Mouse (Mus musculus): ENCODE data around the gene Midn. TPM values are rescaled to one million over a fixed set of nuclear protein-coding genes. Genes with fewer than 3 reads are reported as not detected.

Gene Midn
- polyA plus RNA-seq, 1 experiment = 67.4 TPM

- no peak for TF ChIP-seq CTCF (IDR thresholded peaks at IDR 0.05; ENCODE audit: low read depth, low read length)
- no peak for TF ChIP-seq POLR2A (IDR thresholded peaks at IDR 0.05; ENCODE audit: insufficient read depth, low read length)
- TF ChIP-seq EP300 (IDR thresholded peaks at IDR 0.05; ENCODE audit: insufficient read depth, low read depth, low read length) = 0 out of 2 replicates have a peak, but pooled peaks have one; percentile 5
- peak overlapping the region; percentile 62 for H3K27ac ChIP-seq (ENCODE audit: insufficient read depth, low read length)
- no peaks in the 10 kb centered on the region for H3K9me3 ChIP-seq (replicated peaks; ENCODE audit: control insufficient read depth, insufficient read depth, low read length, poor library complexity, severe bottlenecking)
- peaks cover 31% of the 10 kb centered on the region for H3K36me3 ChIP-seq (ENCODE audit: control insufficient read depth, insufficient read depth, low read length, poor library complexity, severe bottlenecking)
- peak overlapping the region; percentile 93 for H3K9ac ChIP-seq (ENCODE audit: low read depth, poor library complexity, severe bottlenecking)
- no peaks in the 10 kb centered on the region for H3K27me3 ChIP-seq (ENCODE audit: control insufficient read depth, insufficient read depth, low read length, poor library complexity, severe bottlenecking)
- H3K4me1 ChIP-seq (ENCODE audit: control insufficient read depth, insufficient read depth, low read length) = peaks cover 6% of the 10 kb centered on the region
- H3K4me3 ChIP-seq (ENCODE audit: low read depth, low read length) = peak overlapping the region; percentile 58
These were observed 3.4 kb downstream of the Midn start for GRCm38 (mm10) chr10:80151211-80152034.

DNA sequence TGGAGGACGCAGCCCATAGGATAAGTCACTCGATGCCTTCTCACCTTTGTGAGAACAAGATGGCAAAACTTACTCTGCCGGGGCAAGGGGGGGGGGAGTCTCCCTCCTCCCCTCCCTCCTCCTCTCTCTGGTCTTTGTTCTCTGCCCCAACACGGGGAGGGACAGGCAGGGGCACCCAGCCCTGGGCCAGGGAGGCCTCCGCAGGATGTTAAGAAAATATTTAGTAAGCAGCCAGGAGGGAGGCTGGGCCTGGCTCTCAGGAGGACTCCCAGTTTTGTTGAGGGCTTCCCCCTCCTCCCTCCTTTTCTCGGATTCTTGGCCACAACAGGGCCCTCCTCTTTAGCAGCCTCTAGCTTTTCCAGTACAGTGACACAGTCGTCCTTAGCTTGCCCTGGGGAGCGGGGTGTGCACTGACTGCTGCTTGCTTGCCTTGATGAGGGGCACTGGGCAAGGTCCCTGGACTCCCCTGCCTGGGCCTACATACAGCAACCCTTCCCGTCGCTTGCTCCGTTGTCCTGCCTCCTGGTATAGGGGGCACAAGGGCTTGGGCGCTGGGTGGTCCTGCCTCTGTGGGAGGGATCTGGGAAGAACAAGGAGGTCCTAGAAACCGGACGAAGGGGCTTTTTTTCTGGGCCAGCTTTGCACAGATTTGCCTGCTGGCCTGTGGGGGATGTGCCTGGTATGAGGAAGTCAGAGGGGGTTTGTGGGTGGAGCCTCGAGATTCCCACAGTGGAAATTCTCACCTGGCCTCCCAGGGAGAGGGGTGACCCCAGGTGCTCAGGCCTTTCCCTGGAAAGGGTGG, 4.2 kb downstream of the Midn start:
- Histone ChIP-seq H3K4me1 (ENCODE audit: control insufficient read depth, insufficient read depth, low read length) (peaks cover 6% of the 10 kb centered on the region), H3K27ac (ENCODE audit: insufficient read depth, low read length) (no peak overlapping the region), H3K4me3 (ENCODE audit: low read depth, low read length) (peak overlapping the region; percentile 58), H3K27me3 (ENCODE audit: control insufficient read depth, insufficient read depth, low read length, poor library complexity, severe bottlenecking) (no peaks in the 10 kb centered on the region), H3K9ac (ENCODE audit: low read depth, poor library complexity, severe bottlenecking) (peak overlapping the region; percentile 93), H3K36me3 (ENCODE audit: control insufficient read depth, insufficient read depth, low read length, poor library complexity, severe bottlenecking) (peaks cover 39% of the 10 kb centered on the region), H3K9me3 (replicated peaks; ENCODE audit: control insufficient read depth, insufficient read depth, low read length, poor library complexity, severe bottlenecking) (no peaks in the 10 kb centered on the region)
- TF ChIP-seq EP300 (IDR thresholded peaks at IDR 0.05; ENCODE audit: insufficient read depth, low read depth, low read length) = no peak
- no peak for TF ChIP-seq CTCF (IDR thresholded peaks at IDR 0.05; ENCODE audit: low read depth, low read length)
- no peak for TF ChIP-seq POLR2A (IDR thresholded peaks at IDR 0.05; ENCODE audit: insufficient read depth, low read length)

DNA sequence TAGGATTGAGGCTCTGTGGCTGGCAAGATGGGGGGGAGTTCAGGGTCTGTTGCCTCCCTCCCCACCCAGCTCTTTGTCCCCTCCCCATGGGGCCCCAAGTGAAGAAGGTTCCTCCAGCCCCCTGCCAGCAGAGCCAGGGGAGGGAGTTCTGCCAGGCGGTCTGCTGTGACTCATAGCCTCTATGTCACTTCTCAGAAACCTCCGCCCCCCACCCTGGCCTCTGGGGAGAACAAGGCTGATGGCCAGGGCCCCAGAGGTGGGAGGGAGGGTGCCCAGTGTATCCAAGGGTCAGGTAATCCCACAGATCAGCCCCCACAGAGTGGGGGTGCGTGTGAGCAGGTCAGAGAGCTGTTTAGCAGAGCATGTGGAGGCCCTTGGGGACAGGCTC, 4.8 kb downstream of the Midn start:
- H3K4me3 ChIP-seq (ENCODE audit: low read depth, low read length) = no peak overlapping the region
- no peak overlapping the region for H3K27ac ChIP-seq (ENCODE audit: insufficient read depth, low read length)
- H3K4me1 ChIP-seq (ENCODE audit: control insufficient read depth, insufficient read depth, low read length) = peaks cover 6% of the 10 kb centered on the region

DNA sequence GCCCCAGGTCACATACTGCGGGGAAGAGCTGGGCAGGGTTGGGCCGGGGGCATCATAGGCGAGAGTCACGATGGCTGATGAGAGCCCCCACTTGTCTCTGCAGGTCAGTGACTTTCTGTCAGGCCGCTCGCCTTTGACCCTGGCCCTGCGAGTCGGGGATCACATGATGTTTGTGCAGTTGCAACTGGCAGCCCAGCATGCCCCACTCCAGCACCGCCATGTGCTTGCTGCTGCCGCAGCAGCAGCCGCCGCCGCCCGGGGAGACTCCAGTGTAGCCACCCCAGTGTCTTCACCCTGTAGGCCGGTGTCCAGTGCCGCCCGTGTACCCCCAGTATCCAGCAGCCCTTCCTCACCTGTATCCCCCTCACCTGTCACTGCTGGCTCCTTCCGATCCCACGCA, 5.6 kb downstream of the Midn start:
- TF ChIP-seq CTCF (IDR thresholded peaks at IDR 0.05; ENCODE audit: low read depth, low read length) = no peak
- no peak for TF ChIP-seq POLR2A (IDR thresholded peaks at IDR 0.05; ENCODE audit: insufficient read depth, low read length)
- TF ChIP-seq EP300 (IDR thresholded peaks at IDR 0.05; ENCODE audit: insufficient read depth, low read depth, low read length) = no peak
- Histone ChIP-seq H3K9me3 (replicated peaks; ENCODE audit: control insufficient read depth, insufficient read depth, low read length, poor library complexity, severe bottlenecking) (no peaks in the 10 kb centered on the region), H3K27me3 (ENCODE audit: control insufficient read depth, insufficient read depth, low read length, poor library complexity, severe bottlenecking) (no peaks in the 10 kb centered on the region), H3K36me3 (ENCODE audit: control insufficient read depth, insufficient read depth, low read length, poor library complexity, severe bottlenecking) (peaks cover 39% of the 10 kb centered on the region), H3K9ac (ENCODE audit: low read depth, poor library complexity, severe bottlenecking) (peak overlapping the region; percentile 93), H3K4me1 (ENCODE audit: control insufficient read depth, insufficient read depth, low read length) (peaks cover 7% of the 10 kb centered on the region), H3K27ac (ENCODE audit: insufficient read depth, low read length) (no peak overlapping the region), H3K4me3 (ENCODE audit: low read depth, low read length) (no peak overlapping the region)

More for the DNA sequence above, 4.8 kb downstream of the Midn start:
- Histone ChIP-seq H3K36me3 (ENCODE audit: control insufficient read depth, insufficient read depth, low read length, poor library complexity, severe bottlenecking) (peaks cover 39% of the 10 kb centered on the region), H3K9ac (ENCODE audit: low read depth, poor library complexity, severe bottlenecking) (peak overlapping the region; percentile 93), H3K27me3 (ENCODE audit: control insufficient read depth, insufficient read depth, low read length, poor library complexity, severe bottlenecking) (no peaks in the 10 kb centered on the region), H3K9me3 (replicated peaks; ENCODE audit: control insufficient read depth, insufficient read depth, low read length, poor library complexity, severe bottlenecking) (no peaks in the 10 kb centered on the region)
- no peak for TF ChIP-seq POLR2A (IDR thresholded peaks at IDR 0.05; ENCODE audit: insufficient read depth, low read length)
- no peak for TF ChIP-seq EP300 (IDR thresholded peaks at IDR 0.05; ENCODE audit: insufficient read depth, low read depth, low read length)
- no peak for TF ChIP-seq CTCF (IDR thresholded peaks at IDR 0.05; ENCODE audit: low read depth, low read length)

DNA sequence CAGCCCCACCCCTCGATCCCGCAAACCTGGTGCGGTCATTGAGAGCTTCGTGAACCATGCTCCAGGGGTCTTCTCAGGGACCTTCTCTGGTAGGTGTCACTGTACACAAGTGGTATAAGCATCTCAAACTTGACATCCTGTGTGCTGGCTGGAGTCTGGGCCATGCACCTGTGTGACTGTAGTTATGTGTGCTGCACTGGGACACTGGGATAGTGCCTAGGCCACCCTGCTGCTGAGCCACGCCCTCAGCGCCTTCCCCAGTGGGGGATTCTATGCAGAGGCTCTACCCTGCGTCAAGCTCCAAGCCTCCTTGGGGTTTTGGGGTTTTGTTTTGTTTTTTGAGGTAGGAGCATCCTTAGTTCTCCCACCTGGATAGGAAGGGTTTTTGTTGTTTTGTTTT, 6.3 kb downstream of the Midn start:
- peaks cover 11% of the 10 kb centered on the region for H3K4me1 ChIP-seq (ENCODE audit: control insufficient read depth, insufficient read depth, low read length)
- no peaks in the 10 kb centered on the region for H3K9me3 ChIP-seq (replicated peaks; ENCODE audit: control insufficient read depth, insufficient read depth, low read length, poor library complexity, severe bottlenecking)
- peaks cover 39% of the 10 kb centered on the region for H3K36me3 ChIP-seq (ENCODE audit: control insufficient read depth, insufficient read depth, low read length, poor library complexity, severe bottlenecking)
- H3K27me3 ChIP-seq (ENCODE audit: control insufficient read depth, insufficient read depth, low read length, poor library complexity, severe bottlenecking) = no peaks in the 10 kb centered on the region
- H3K9ac ChIP-seq (ENCODE audit: low read depth, poor library complexity, severe bottlenecking) = no peak overlapping the region
- no peak for TF ChIP-seq CTCF (IDR thresholded peaks at IDR 0.05; ENCODE audit: low read depth, low read length)
- H3K4me3 ChIP-seq (ENCODE audit: low read depth, low read length) = no peak overlapping the region
- H3K27ac ChIP-seq (ENCODE audit: insufficient read depth, low read length) = no peak overlapping the region

- no peaks in the 10 kb centered on the region for H3K9me3 ChIP-seq (replicated peaks; ENCODE audit: control insufficient read depth, insufficient read depth, low read length, poor library complexity, severe bottlenecking)
- H3K27me3 ChIP-seq (ENCODE audit: control insufficient read depth, insufficient read depth, low read length, poor library complexity, severe bottlenecking) = no peaks in the 10 kb centered on the region
- peaks cover 39% of the 10 kb centered on the region for H3K36me3 ChIP-seq (ENCODE audit: control insufficient read depth, insufficient read depth, low read length, poor library complexity, severe bottlenecking)
- H3K27ac ChIP-seq (ENCODE audit: insufficient read depth, low read length) = no peak overlapping the region
- H3K9ac ChIP-seq (ENCODE audit: low read depth, poor library complexity, severe bottlenecking) = no peak overlapping the region
- H3K4me1 ChIP-seq (ENCODE audit: control insufficient read depth, insufficient read depth, low read length) = peaks cover 11% of the 10 kb centered on the region
- H3K4me3 ChIP-seq (ENCODE audit: low read depth, low read length) = no peak overlapping the region
- no peak for TF ChIP-seq EP300 (IDR thresholded peaks at IDR 0.05; ENCODE audit: insufficient read depth, low read depth, low read length)
These were observed 7.2 kb downstream of the Midn start for GRCm38 (mm10) chr10:80155277-80155676.
